Mouse (Mus musculus) neural tube, embryonic 11.5 days (tissue): ENCODE measurements at regions not wholly inside any gene's neighbourhood (a gene's known extent, or its start where the extent isn't known, plus 50 kb on each side); places are given as distances from the start of the nearest gene placed in this dataset.

ENCODE experiments used
- ATAC-seq: fragments of 200-750 bp; cut with Nextera tagmentation; 2 replicates; pipeline ENCODE4 v1.8.0; 2017; ENCODE audit warnings: moderate number of reproducible peaks, mild to moderate bottlenecking, moderate TSS enrichment, moderate library complexity; ENCODE audit not compliant: insufficient read depth, low FRiP score, low TSS enrichment
- DNase-seq: peaks from one replicate; pipeline ENCODE4 v3.0.0-alpha.2; 2015; ENCODE audit warnings: low spot score
- H3K27ac ChIP-seq: fragments of 300-500 bp; sonication (generic); 2 replicates; pipeline ENCODE4 v1.5.1; 2014; ENCODE audit warnings: low read depth, mild to moderate bottlenecking, low read length
- H3K27me3 ChIP-seq: fragments of 300-500 bp; sonication (generic); 2 replicates; pipeline ENCODE4 v1.6.1; 2014; ENCODE audit warnings: mild to moderate bottlenecking, low read length, mixed read lengths; ENCODE audit not compliant: control insufficient read depth, insufficient read depth
- H3K36me3 ChIP-seq: fragments of 300-500 bp; sonication (generic); 2 replicates; pipeline ENCODE4 v1.6.1; 2014; ENCODE audit warnings: mild to moderate bottlenecking, low read length, moderate library complexity, mixed read lengths; ENCODE audit not compliant: control insufficient read depth, insufficient read depth
- H3K4me1 ChIP-seq: fragments of 300-500 bp; sonication (generic); 2 replicates; pipeline ENCODE4 v1.6.1; 2014; ENCODE audit warnings: low read length, mixed read lengths; ENCODE audit not compliant: control insufficient read depth, insufficient read depth
- H3K4me2 ChIP-seq: fragments of 300-500 bp; sonication (generic); 2 replicates; pipeline ENCODE4 v1.6.1; 2014; ENCODE audit warnings: low read depth, mild to moderate bottlenecking, moderate library complexity
- H3K4me3 ChIP-seq: fragments of 300-500 bp; sonication (generic); 2 replicates; pipeline ENCODE4 v1.5.1; 2014; ENCODE audit warnings: low read depth, low read length
- H3K9ac ChIP-seq: fragments of 300-500 bp; sonication (generic); 2 replicates; pipeline ENCODE4 v1.6.1; 2014; ENCODE audit warnings: mild to moderate bottlenecking, low read length
- H3K9me3 ChIP-seq: fragments of 300-500 bp; sonication (generic); 2 replicates; pipeline ENCODE4 v1.6.1; 2016; ENCODE audit warnings: low read length; ENCODE audit not compliant: control insufficient read depth
- WGBS: fragments of 180-500 bp; shearing (Covaris S2); extraction: QIAGEN DNeasy Blood & Tissue Kit; methylation state at CpG from one replicate; pipeline ENCODE4 v1.1.7; 2014; 5-methylcytosine and 5-hydroxymethylcytosine counted together

DNA sequence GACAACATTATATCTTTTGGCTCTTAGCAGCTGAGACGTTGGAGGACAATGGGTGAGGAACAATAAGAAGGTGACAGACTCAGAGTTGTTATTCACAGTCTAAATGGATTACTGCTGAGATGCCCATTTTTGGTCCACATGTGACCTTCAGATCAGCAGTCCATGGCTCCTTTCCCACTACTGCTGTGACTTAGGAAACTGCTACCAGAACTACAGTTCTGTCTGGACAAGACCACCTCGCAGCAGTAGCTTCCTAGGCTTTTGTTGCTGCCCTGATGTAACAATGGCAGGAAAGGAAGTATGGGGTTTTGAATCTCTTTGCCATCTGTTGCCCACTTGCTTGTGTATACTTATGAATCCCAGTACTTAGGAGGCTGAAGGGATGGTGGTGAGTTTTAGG, 135.6 kb upstream of the Pls3 start:
- Histone ChIP-seq H3K27ac (no peak overlapping the region), H3K9me3 (no peaks in the 10 kb centered on the region), H3K4me1 (no peaks in the 10 kb centered on the region), H3K9ac (no peak overlapping the region), H3K4me3 (no peak overlapping the region), H3K4me2 (no peak overlapping the region), H3K36me3 (no peaks in the 10 kb centered on the region), H3K27me3 (no peaks in the 10 kb centered on the region)
- 65% methylated on average over 2 of the region's 2 CpGs for WGBS
- ATAC-seq: no peak
- DNase-seq: no peak

DNA sequence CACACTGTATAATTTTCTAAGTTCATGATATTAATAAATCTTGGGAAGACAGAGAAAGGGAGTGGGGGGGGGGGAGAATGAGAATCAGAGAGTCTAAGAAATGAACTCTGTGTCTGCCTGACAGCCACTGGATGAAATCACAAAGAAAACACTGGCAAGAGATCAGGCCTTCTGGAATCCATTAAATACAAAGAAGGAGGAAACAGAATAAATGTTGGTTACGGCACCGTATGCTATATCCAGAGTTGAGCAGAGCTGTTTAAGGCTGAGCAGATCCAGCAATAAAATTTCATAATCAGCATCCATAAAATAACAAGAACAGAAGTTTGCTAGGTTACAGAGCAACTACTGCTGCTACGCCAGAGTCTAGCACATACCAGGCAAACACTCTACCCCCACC, 103.6 kb upstream of the Pls3 start:
- ATAC-seq (no peak), DNase-seq (no peak)
- no peaks in the 10 kb centered on the region for H3K36me3 ChIP-seq
- H3K9me3 ChIP-seq: no peaks in the 10 kb centered on the region
- no peaks in the 10 kb centered on the region for H3K4me1 ChIP-seq
- 80% methylated on average over 3 of the region's 3 CpGs for WGBS
- no peak overlapping the region for H3K27ac ChIP-seq
- H3K27me3 ChIP-seq: no peaks in the 10 kb centered on the region
- no peak overlapping the region for H3K4me2 ChIP-seq
- H3K9ac ChIP-seq: no peak overlapping the region
- no peak overlapping the region for H3K4me3 ChIP-seq

DNA sequence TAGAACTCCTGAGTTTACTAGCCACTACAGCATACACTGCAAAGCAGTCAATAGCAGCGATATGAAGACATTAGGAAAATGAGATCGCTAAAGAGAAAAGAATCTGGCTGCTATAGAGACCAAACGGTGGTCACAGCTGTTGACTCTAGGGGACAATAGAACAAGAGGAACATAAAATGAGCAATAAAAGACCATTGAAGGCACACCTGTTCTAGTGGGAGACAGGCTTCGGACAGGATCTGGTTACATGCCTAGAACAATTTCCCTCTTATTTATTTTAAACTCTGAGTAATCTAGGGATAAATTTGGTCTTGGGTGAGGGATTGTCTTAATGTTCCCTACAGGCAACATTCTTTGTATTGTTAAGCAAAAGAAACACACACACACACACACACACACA, 99.7 kb upstream of the Pls3 start:
- Histone ChIP-seq H3K36me3 (no peaks in the 10 kb centered on the region), H3K4me3 (no peak overlapping the region), H3K9me3 (no peaks in the 10 kb centered on the region), H3K9ac (no peak overlapping the region), H3K27me3 (no peaks in the 10 kb centered on the region), H3K27ac (no peak overlapping the region), H3K4me1 (no peaks in the 10 kb centered on the region), H3K4me2 (no peak overlapping the region)
- WGBS: 51% methylated on average over 4 of the region's 4 CpGs
- ATAC-seq (no peak), DNase-seq (no peak)

DNA sequence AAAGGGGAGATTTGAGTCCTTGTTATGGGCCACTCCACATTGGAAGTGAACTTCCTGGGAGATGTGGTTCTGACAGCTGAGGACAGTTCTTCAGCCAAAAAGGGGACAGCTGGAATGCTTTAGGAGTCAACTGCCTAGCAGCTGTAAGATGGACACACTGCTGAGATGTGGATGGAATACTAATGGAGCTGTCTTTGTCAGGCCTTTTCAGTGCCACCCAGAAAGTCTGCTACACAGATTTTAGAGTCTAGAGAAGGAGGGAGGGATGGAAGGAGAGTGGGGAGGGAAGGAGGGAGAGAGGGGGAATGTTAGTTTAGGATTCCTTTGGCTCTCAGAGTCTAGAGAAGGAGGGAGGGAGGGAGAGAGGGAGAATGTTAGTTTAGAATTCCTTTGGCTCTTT, 74.7 kb upstream of the Pls3 start:
- Histone ChIP-seq H3K4me3 (no peak overlapping the region), H3K27ac (no peak overlapping the region), H3K9ac (no peak overlapping the region), H3K9me3 (no peaks in the 10 kb centered on the region), H3K4me2 (no peak overlapping the region), H3K27me3 (no peaks in the 10 kb centered on the region), H3K36me3 (no peaks in the 10 kb centered on the region), H3K4me1 (no peaks in the 10 kb centered on the region)
- ATAC-seq: no peak
- peak; percentile 13 for DNase-seq

DNA sequence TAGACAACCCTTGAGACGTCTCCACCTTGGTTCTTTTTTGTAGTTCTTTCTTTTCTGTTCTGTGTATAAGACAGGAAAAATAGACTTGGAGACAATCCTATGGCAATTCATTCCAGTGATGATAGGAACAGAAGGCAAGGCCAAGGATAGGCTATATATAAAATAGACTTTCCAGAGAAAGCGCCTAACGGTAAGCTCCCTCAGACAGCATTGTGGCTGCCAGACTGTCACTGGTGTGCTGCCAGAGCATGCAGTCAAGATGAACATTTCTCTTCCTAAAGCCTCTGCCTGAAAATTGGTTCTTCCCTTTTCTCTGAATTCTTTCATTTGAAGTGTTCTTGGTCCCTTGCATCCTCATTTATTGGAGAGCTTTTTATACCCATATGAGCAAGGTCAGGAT, 53.9 kb upstream of the Pls3 start:
- Histone ChIP-seq H3K9me3 (no peaks in the 10 kb centered on the region), H3K9ac (no peak overlapping the region), H3K4me3 (no peak overlapping the region), H3K27ac (no peak overlapping the region), H3K36me3 (no peaks in the 10 kb centered on the region), H3K27me3 (no peaks in the 10 kb centered on the region), H3K4me1 (no peaks in the 10 kb centered on the region), H3K4me2 (no peak overlapping the region)
- WGBS: 86% methylated on average over 3 of the region's 3 CpGs
- ATAC-seq: no peak
- DNase-seq: no peak
